In genomic region chr19:6067011-6067723, GRCm38 (mm10) we compare ENCODE assay signal across 8 mouse cellular contexts. TPM values are rescaled to one million over a fixed set of nuclear protein-coding genes. Genes with fewer than 3 reads are reported as not detected.
A peak's percentile ranks its signal among the peaks of the same experiment; 100 is the strongest.
DNase-seq lines count a peak whose midpoint lies in the region; ATAC-seq lines count a peak whose summit lies in the region.

No protein-coding gene starts in this region.

- peak overlapping the region; percentile 75; the same call in 1 of the 2 replicates for H3K27ac ChIP-seq in limb, embryonic 11.5 days (replicated peaks; ENCODE audit: low read depth, low read length)
- H3K27ac ChIP-seq in midbrain, embryonic 12.5 days (replicated peaks), result peak overlapping the region; percentile 88

- peak; percentile 87 for DNase-seq in 3T3-L1 (ENCODE audit: low read depth, low spot score)
- DNase-seq in adrenal gland, adult 2 months, result peak; percentile 86
- DNase-seq in embryo, embryonic 11 days, result peak; percentile 91
- DNase-seq in gastrocnemius, postnatal 36 days, result peak; percentile 63
- peak; percentile 84 for DNase-seq in kidney, adult 11 months
- peak; percentile 92 for DNase-seq in limb, embryonic 11.5 days (ENCODE audit: low spot score)
- DNase-seq in spleen, adult 18-20 months, result peak; percentile 69 to 82

- peak overlapping the region; percentile 96 for H3K4me2 ChIP-seq in limb, embryonic 11.5 days (ENCODE audit: low read depth, severe bottlenecking)
- H3K4me2 ChIP-seq in midbrain, embryonic 12.5 days (replicated peaks), result peak overlapping the region; percentile 93

- WGBS in limb, embryonic 11.5 days, result 1% methylated on average over 30 of the region's 30 CpGs
- WGBS in midbrain, embryonic 12.5 days, result under 1% methylated on average over 30 of the region's 30 CpGs

- peaks cover 12% of the 10 kb centered on the region; the same call in 1 of the 2 replicates for H3K36me3 ChIP-seq in limb, embryonic 11.5 days (ENCODE audit: control insufficient read depth, insufficient read depth, low read length)
- H3K36me3 ChIP-seq in midbrain, embryonic 12.5 days, result peaks cover 30% of the 10 kb centered on the region

- intact Hi-C loops in gastrocnemius, postnatal 36 days (cut with DNase I), result no loop called here

- H3K27me3 ChIP-seq in limb, embryonic 11.5 days (ENCODE audit: control insufficient read depth, insufficient read depth, low read length), result no peaks in the 10 kb centered on the region
- H3K27me3 ChIP-seq in midbrain, embryonic 12.5 days, result no peaks in the 10 kb centered on the region

- peak overlapping the region; percentile 54 for H3K4me3 ChIP-seq in limb, embryonic 11.5 days (ENCODE audit: low read depth, low read length)
- H3K4me3 ChIP-seq in midbrain, embryonic 12.5 days, result peak overlapping the region; percentile 56

- H3K4me1 ChIP-seq in limb, embryonic 11.5 days (ENCODE audit: control insufficient read depth, insufficient read depth, low read length), result peaks cover 21% of the 10 kb centered on the region
- H3K4me1 ChIP-seq in midbrain, embryonic 12.5 days, result peaks cover 31% of the 10 kb centered on the region

- peak; percentile 58 for ATAC-seq in limb, embryonic 11.5 days (ENCODE audit: insufficient number of reproducible peaks, low FRiP score, low TSS enrichment, low read depth)
- peak; percentile 71 for ATAC-seq in midbrain, embryonic 12.5 days (ENCODE audit: low FRiP score, low read depth)

- H3K9ac ChIP-seq in limb, embryonic 11.5 days (ENCODE audit: low read length), result peak overlapping the region; percentile 57
- H3K9ac ChIP-seq in midbrain, embryonic 12.5 days (replicated peaks), result peak overlapping the region; percentile 75

- no peaks in the 10 kb centered on the region for H3K9me3 ChIP-seq in limb, embryonic 11.5 days (ENCODE audit: control insufficient read depth, low read length)
- no peaks in the 10 kb centered on the region for H3K9me3 ChIP-seq in midbrain, embryonic 12.5 days

RNA-seq across cellular contexts. Expression of gene Tm7sf2, which starts 1.0 kb away (rescaled TPM):
- 10 to 100 TPM; 22.0 to 48.3 TPM for total RNA-seq in adrenal gland, adult 2 months (2021)
- 91.9 and 126 TPM in 2 replicates for polyA plus RNA-seq in adrenal gland, adult 2 months (2012; rRNA removed)
- 1 to 10 TPM; 4.9 to 5.1 TPM for total RNA-seq in gastrocnemius, postnatal 36 days (2021)
- 21.6 and 25.2 TPM in 2 replicates for polyA plus RNA-seq in limb, embryonic 11.5 days (2014; fragmentation: Nextera tagmentation; extraction: Ambion mirVana)
- polyA plus RNA-seq in midbrain, embryonic 12.5 days (2016; fragmentation: Nextera tagmentation; extraction: Ambion mirVana), result 41.0 and 41.3 TPM in 2 replicates

RNA-seq across cellular contexts. Expression of gene Znhit2, which starts 6.2 kb away (rescaled TPM):
- 10 to 100 TPM; 24.7 to 37.5 TPM for total RNA-seq in adrenal gland, adult 2 months (2021)
- 134 and 152 TPM in 2 replicates for polyA plus RNA-seq in adrenal gland, adult 2 months (2012; rRNA removed)
- 1 to 10 TPM; 7.6 to 9.0 TPM for total RNA-seq in gastrocnemius, postnatal 36 days (2021)
- 37.8 and 40.3 TPM in 2 replicates for polyA plus RNA-seq in limb, embryonic 11.5 days (2014; fragmentation: Nextera tagmentation; extraction: Ambion mirVana)
- 30.8 and 32.2 TPM in 2 replicates for polyA plus RNA-seq in midbrain, embryonic 12.5 days (2016; fragmentation: Nextera tagmentation; extraction: Ambion mirVana)

RNA-seq across cellular contexts. Expression of gene Fau, which starts 9.5 kb away (rescaled TPM):
- 1,000 to 10,000 TPM; 1,141 to 1,229 TPM for total RNA-seq in adrenal gland, adult 2 months (2021)
- 984 and 1,350 TPM in 2 replicates for polyA plus RNA-seq in adrenal gland, adult 2 months (2012; rRNA removed)
- 100 to 1,000 TPM; 333 to 400 TPM for total RNA-seq in gastrocnemius, postnatal 36 days (2021)
- polyA plus RNA-seq in limb, embryonic 11.5 days (2014; fragmentation: Nextera tagmentation; extraction: Ambion mirVana), result 894 and 914 TPM in 2 replicates
- 595 and 628 TPM in 2 replicates for polyA plus RNA-seq in midbrain, embryonic 12.5 days (2016; fragmentation: Nextera tagmentation; extraction: Ambion mirVana)

RNA-seq across cellular contexts. Expression of gene Mrpl49, which starts 9.6 kb away (rescaled TPM):
- 10 to 100 TPM; 64.8 to 67.5 TPM for total RNA-seq in adrenal gland, adult 2 months (2021)
- 15.8 and 17.0 TPM in 2 replicates for polyA plus RNA-seq in adrenal gland, adult 2 months (2012; rRNA removed)
- 10 to 100 TPM; 25.8 TPM for total RNA-seq in gastrocnemius, postnatal 36 days (2021)
- polyA plus RNA-seq in limb, embryonic 11.5 days (2014; fragmentation: Nextera tagmentation; extraction: Ambion mirVana), result 95.3 and 98.6 TPM in 2 replicates
- 75.8 and 76.4 TPM in 2 replicates for polyA plus RNA-seq in midbrain, embryonic 12.5 days (2016; fragmentation: Nextera tagmentation; extraction: Ambion mirVana)

RNA-seq across cellular contexts. Expression of gene Vps51, which starts 9.9 kb away (rescaled TPM):
- total RNA-seq in adrenal gland, adult 2 months (2021), result 10 to 100 TPM; 57.1 to 60.0 TPM
- 64.4 and 66.3 TPM in 2 replicates for polyA plus RNA-seq in adrenal gland, adult 2 months (2012; rRNA removed)
- total RNA-seq in gastrocnemius, postnatal 36 days (2021), result 10 to 100 TPM; 15.7 to 19.3 TPM
- 50.7 and 52.1 TPM in 2 replicates for polyA plus RNA-seq in limb, embryonic 11.5 days (2014; fragmentation: Nextera tagmentation; extraction: Ambion mirVana)
- polyA plus RNA-seq in midbrain, embryonic 12.5 days (2016; fragmentation: Nextera tagmentation; extraction: Ambion mirVana), result 77.0 and 82.2 TPM in 2 replicates

Comparison
In these comparisons a context has a peak if more than half of its experiments do, and no peak if none do; other contexts are left out.
1. Peak in every context shown above with its lines: DNase-seq, ATAC-seq, H3K4me3 ChIP-seq and H3K27ac ChIP-seq.